Mouse (Mus musculus) frontal cortex, adult (tissue): ENCODE data around the gene Cdk10.
A peak's percentile ranks its signal among the peaks of the same experiment; 100 is the strongest.
"Not testable (repeated sequence)": the region's sequence is repeated elsewhere in the genome, so short reads cannot be mapped to it uniquely, and the experiment has no call there.

Source experiments
- ATAC-seq: cut with Nextera tagmentation; 2 replicates; pipeline ENCODE4 v1.9.2; 2017; ENCODE audit warnings: mild to moderate bottlenecking, moderate library complexity, mixed read lengths; ENCODE audit not compliant: low TSS enrichment

Gene Cdk10

DNA sequence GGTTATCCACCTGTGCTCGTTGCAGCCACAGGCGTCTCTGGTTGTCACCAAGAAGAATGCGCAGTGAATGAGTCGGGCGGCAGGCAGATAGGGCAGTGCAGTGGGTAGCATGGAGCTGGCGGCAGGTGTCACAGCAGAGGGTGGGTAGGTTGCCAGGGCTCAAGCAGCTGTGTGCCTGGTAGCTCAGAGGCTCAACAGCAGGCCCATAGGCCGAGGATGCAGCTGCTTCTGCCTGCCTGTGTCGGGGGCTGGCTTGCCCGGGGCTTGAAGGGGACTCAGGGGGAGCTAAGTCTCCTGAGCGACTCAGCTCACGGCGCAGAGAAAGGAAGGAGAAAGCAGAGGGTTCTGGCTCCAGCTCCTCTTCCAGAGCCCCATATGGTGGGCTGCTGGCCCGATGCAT is 8.7 kb downstream of the Cdk10 start:
- ATAC-seq, result no peak

DNA sequence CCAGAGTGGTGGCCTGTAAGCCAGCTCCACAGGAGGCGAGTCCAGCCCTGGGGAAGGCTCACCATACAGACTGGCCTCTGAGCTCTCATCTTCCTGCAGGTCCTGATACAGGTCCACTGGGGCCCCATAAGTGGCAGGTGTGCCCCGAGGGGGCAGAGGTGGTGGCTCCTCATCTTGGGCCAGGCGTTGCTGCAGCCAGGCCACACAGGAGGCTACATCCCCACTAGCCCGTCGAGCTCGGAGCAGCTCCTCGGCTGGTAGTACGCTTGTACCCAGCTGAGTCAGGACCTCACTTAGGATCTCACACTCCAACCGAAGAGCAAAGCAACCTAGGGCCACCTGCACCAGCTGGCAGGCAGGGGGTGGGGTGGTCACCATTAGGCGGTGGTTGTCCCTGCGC is 9.1 kb downstream of the Cdk10 start:
- no peak for ATAC-seq

DNA sequence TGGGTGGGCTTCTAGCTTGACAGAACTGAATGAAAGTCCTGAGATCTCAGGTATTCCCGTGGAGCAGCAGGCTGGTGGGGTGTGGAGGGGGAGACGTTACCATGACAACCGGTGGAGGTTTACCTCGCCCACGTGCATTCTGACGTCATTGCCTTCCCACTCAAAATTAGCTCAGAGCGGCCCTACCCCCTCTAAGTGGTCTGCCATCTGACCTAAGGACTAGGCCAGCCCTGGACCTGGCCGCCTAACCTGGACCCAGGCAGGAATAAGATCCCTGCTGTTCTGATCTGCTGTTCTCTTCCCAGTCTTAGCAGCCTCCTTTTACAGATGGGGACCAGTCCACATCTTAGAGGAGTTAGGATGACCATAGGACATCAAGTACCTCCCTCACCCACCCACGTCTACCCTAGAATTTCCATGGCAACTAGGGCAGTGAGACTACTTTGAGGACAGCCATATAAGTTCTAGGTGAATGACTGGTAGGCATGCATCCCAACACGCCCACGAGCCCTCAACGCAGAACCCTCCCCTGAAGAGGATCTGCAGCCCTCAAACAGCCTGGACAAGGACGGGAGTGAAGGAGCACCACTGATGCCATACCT is 10.4 kb downstream of the Cdk10 start:
- ATAC-seq, result peak; percentile 55

DNA sequence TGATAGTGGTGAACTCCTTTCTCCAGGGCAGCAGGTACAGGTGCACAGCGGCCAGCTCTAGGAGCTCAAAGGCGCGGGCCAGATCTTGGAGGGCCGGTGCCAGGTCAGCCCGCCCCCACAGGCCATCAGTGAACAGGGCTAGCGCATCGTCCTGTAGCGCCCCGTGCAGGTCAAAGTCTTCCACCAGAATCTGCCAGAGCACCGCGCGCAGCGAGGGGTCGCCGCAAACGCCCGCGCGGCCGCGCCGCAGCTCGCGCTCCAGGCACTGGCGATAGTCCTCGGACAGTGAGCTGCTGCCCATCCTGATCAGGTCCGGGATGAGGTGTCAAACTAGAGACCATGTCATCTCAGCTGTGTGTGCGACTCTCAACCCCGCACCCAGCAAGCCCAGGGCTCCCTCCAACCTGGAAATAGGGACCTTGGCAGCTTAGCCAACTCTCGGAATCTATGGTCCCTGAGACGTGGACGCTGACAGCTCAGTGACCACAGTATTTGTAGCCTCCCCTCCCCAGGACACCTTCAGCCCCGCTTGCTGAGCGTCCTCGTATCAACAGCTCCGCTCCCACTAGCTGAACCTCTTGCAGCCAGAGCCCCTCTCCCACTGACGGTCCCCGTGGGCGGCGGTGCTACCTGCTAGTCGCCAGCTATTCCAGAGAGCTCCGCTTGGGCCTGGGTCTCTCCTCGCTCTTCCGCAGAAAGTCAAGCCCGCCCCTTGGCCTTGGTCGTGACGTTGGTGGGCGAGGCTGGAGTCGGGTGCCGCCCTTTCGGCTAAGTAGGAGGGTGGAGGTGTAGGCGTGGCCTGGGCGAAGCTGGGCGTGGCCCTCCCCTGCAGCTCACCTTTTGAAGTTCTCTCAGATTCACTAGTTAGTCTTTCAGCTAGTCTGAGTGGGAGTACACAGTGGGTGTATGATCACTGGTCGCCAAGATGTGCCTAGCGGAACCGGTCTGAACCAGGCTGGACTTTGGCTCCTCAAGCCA is 11.2 kb downstream of the Cdk10 start, which contains the start of gene Spata2l:
TSS of gene Spata2l (minus strand) at position 714 of the 978 bp plus-strand sequence.
- ATAC-seq, result peak; percentile 28

DNA sequence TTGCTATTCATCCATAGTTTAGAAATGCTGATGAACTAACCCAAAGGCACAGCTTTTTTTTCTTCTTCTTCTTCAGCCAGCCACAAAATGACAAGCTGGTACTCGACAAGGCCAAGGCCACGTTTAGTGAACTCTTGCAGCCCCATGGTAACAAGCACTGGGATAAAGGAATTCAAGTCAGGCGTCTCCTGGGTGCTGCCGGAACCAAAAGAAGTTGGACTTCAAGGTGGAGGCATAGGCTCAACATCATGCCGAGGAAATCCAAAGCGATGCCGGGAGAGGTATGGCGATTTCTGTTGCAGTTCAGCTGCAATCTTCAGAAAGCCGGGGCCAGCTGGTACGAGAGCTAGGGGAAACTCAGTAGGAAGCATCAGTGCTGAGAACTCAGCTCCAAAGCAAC is 14.8 kb downstream of the Cdk10 start:
- ATAC-seq, result no peak

DNA sequence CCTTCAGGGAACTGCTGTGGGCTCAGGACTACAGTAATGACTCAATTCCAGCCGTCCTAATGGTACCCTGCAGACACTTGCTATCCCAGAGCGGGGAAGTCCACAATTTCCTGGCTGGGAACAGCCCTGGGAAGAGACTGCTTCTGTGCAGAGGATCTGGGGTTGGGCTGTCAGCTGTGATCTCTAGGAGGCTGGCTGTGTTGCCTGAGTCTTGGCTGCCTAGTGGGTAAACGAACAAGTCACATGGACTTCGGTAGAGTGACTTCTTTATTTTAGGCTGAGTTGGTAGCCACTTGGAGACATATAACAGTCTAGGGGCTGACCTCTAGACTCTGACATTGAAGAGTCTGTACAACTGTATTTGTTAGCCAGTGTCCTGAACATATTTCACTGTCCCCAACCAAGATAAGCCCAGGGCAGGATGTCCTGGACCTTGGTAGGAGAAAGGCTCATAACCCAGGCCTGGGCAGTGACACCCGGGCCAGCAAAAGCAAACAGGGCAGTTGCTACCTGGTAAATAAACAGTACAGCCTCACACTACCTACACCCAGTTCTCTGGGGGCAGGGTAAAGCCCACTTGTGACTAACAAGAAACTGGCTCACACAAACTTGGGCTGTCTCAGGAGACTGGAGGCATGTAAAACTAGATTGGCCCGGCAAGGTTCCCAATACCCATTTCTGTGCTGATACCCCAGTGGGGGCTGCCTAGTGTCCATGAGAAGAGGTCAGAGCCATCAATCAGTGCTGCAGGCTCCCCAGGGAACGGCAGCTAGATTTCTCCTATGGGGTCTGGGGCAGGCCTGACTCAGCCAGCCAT is 17.7 kb downstream of the Cdk10 start:
- ATAC-seq, result no peak

DNA sequence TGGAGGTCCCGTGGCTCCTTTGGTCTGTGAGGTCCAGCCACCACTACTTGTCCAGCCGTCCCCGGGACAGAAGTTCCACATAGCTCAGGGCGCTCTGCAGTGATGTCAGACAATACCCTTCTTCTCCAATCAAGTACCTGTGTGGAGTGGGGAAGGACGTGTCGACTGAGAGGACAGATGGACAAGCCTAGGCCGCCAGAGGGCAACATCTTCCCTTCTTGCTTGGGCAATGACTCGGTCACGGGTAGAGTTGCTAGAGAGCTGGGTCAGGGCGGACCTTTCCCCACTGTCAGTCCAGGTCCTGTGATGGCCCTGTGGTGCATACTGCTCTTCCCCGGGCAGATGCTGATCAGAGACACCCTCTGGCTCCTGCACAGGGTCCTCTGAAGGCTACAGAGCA is 18.4 kb downstream of the Cdk10 start:
- no peak for ATAC-seq

DNA sequence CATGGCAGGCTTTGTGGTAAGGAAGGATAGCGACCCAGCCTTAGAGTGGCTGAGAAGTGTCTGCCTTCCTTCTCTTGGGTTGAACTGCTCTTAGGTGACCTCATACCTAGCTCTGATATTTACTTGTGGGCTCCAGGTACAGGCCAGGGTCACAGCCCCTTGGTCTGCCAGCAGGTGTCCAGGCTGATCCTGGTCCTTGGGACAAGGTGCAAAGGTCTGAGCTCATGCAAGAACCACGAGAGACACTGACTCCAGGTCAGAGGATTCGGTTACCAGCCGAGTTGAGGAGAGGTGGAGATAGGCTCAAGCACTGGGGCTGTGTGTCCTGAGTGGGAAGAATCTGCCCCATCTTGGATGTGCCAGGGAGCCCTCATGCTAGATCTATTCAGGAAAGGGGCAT is 19.7 kb downstream of the Cdk10 start:
- ATAC-seq, result no peak

DNA sequence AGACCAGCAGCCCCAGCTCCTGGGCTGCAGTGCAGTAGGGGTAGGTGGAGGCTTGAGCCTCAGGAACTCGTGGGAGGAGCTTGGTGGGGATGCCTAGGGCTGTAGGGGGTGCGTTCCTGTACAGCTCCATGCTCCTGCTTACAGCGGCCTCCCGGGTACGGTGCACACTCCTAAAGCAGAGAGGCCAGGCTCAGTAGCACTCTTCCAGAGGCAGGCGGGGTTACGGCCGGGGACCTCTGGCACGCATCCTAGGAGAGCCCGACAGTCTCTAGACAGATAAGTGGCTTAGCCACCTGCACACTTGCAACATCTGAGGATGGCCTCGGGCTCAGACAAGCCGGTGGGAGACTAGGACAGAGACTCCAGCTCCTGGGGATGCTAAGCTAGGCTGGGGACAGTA is 20.9 kb downstream of the Cdk10 start:
- ATAC-seq, result no peak

DNA sequence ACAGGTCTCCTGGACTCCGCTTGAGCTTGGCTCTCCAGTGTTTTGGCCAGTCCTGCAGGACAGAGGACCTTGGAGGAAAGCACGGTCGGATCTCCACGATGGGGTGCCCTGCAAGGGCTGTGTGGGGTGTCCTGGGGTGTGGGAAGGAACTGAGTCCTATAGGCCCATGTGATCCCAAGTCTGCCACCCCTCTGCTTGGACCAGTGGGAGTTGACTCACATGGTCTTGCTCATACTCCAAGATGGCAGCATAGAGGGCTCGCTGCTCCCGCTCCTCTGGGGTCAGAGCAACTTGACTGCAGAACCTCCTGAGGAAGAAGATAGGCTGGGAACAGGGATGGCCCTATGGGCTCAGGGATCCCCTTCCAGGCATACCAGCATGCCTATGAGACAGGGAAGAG is 23.1 kb downstream of the Cdk10 start:
- ATAC-seq, result no peak

DNA sequence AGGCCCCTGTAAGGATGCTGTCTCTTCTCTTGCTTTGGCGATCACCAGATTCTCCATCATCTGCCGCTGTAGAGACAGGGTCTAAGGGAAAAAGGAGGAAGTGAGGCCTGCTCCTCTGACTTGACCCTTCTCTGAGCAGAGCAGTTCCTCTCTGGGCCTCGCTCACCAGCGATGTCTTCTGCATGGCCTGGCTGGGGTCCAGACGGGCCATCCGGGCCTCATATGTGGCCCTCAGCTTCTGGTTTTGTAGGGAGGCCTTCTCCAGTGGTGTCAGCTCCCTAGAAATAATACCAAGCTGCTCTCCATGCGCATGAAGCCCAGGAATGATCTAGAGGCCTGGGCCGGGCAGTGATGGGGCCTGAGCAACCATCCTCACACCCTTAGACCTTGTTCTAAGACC is 24.0 kb downstream of the Cdk10 start:
- no peak for ATAC-seq

DNA sequence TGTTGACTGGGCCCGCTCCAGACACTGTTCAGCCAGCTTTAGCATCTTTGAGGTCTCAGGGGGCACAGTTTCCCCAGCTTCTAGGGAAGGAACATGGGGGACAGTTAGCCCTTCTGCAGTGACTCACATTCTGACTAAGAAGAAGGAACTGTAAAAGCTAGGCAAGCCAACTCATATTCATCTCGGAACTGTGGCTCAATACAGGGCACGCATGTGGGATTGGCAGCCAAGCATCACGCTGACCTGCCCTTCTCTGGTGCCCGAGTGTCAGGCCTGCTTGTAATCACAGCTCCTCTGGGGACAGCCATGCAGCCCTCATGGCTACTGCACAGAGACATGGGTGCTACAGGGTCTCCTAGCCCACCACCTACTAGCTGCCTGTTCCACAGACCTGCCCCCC is 26.3 kb downstream of the Cdk10 start:
- ATAC-seq, result no peak

DNA sequence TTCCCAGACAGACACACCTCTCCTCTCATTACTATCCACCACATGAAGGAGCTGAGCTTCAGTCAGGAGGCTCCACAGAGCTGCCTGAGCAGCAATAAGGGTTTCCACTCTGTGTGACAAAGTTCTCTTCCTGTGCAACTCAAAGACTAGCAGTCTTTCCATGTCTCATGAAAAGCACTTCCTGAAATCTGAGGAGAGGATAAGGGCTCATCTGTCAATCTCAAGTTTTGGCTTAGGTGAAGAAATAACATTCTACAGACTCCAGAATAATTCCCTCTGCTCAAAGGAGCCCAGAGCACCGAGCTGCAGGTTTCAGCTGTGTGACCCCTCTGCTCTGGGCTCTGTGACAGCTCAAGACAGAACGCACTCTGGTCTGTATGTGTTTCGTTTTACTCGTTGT is 28.3 kb downstream of the Cdk10 start:
- ATAC-seq, result no peak

DNA sequence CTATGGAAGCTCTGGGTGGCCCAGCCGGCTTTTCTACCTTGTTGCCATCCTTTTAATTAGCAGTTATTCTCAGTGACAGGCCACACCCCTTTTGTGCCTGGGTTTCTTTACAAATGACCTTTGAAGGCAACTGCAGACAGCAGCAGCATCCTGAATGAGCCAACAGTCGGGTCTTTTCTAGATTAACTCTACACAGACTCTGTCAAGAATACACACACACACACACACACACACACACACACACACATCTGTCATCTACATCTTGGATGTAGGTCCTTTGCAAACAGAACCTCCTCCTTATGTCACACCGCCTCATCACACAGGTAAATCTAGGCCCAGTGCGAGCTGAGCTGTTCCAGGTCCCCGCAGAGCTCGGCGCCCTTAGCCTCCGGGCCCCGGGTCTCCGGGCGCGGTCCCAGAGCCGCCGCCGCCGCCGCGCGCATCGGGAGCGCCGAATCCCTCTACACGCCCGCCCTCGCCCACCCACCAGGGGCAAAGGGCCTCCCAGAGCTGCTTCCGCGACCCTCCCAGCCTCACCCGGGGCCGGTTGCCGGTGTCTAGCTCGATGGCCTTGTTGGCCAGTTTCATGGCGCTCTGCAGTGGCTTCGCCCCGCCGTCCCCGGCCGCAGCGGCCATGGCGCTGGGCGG is 28.9 kb downstream of the Cdk10 start:
- ATAC-seq, result 0 out of 2 replicates have a peak, but pooled peaks have one; percentile 12

DNA sequence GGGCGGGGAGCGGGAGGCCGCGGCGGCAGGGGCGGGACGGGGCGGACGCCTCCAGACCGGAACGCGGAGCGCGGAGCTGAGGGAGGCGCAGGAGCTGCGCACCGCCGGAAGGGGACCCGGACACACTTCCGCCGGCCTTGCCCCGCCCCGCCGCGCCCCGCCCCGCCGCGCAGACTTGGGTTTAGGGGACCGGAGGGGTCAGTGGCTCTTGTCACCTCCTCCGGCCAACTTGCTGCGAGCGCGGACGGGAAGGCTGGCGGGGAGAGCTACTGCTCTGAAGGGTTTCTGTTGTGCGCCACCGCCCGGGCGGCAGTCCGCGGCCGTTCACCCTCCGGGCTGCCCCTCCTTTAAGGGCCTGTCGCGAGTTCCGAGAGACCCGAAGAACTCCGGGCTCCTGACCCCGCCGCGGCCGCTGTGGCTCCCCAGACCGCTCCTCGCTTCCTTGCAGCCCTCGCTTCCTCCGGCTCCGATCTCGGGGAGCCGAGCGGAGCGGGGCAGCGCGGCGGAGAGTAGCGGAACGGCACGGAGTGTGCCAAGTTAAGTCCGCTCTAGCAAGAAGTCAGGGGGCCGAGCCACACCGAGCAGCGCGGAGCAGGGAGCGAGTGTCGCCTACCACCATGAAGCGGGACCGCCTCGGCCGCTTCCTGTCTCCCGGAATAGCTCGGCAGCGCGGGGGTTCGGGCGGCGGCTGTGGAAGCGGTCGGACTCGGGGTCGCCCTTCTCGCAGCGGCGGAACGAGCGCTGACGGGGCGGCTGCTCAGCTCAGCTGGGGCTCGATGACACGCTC is 29.6 kb downstream of the Cdk10 start, which contains the start of the genes Zfp276 and Vps9d1:
TSS of gene Zfp276 (plus strand) at position 97 of the 787 bp plus-strand sequence.
TSS of gene Vps9d1 (minus strand) at position 250 of the 787 bp plus-strand sequence.
- ATAC-seq, result peak; percentile 66

DNA sequence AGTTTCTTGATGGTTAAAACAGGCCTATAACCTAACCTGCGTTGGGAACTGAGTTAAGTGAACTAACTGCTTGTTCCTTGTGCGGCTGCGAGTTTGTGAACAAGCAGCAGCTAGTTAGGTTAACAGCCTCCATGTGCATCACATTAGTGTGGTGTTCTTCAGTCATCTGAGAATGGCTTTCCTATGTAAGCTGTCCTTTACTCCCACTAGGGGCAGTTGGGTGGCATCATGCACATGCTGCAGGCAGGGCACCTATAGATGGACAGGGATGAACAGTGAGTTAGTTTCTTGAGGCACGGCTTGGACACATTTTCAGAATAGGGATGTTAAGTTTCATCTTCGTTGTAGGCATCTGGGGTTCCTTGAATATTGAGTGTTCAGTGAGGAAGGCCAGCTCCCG is 30.5 kb downstream of the Cdk10 start:
- no peak for ATAC-seq

DNA sequence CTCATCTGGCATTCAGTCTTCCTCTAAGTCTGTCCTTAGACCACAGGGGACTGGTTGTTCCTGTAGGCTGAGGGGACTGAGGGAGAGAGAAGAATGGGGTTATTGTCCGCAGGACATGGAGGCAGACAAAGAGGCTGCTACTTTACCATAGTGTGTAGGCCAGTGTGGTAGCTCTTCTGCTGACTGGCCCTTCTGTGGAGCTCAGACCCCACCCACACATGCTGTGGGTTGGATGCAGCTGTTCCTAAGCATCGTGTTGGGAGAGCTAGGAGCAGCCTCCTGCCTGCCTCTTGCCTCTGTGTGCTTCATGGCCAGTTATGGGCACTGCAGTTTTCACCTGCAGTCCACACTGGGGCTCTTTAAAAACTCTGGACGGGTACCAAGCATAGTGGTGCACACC is 32.5 kb downstream of the Cdk10 start:
- ATAC-seq, result peak; percentile 71

DNA sequence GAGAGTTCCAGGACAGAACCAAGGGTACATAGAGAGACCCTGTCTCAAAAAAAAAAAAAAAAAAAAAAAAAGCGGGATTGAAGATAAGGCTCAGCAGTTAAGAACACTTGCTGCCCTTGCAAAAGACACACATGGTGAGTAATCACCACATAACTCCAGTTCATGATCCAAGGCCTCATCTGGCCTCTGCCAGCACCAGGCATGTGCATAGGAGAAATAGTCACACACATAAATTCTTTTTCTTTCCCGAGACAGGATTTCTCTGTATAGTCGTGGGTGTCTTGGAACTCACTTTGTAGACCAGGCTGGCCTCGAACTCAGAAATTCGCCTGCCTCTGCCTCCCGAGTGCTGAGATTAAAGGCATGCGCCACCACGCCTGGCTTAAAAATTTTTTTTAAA is 33.0 kb downstream of the Cdk10 start:
- not testable (repeated sequence) for ATAC-seq

DNA sequence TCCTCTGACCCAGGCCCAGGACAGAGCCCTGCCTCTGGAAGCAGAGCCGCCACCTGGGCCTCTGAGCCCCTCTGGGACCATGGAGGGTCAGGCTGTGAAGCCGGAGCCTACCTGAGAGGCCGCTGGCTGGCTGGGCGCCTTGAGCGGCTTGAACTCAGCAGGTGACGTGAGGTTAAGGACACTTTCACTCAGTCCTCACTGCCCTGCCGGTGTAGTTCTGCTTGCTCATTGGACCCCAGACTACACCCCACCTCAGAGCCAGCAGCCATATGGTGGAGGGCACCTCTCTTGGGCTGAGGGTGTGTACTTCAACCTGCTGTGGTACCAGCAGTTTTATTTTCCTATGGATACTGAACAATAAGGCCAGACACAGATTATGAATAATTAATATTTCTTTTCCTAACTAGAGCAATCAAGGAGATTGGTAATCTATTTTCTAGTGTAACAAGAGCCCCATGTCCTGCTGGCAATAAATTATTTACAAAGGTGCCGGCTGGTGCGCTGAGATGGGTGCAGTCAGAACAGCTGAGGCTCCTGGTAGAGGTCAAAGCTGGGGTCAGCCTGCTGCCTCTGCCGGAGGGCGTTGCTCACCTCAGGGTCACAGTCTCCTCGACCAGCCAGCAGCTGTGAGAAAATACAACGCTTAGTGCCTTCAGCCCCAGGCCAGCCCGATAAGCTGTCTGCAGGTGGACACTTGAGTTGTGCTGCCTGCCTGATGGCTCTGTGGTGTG is 43.4 kb downstream of the Cdk10 start:
- no peak for ATAC-seq

DNA sequence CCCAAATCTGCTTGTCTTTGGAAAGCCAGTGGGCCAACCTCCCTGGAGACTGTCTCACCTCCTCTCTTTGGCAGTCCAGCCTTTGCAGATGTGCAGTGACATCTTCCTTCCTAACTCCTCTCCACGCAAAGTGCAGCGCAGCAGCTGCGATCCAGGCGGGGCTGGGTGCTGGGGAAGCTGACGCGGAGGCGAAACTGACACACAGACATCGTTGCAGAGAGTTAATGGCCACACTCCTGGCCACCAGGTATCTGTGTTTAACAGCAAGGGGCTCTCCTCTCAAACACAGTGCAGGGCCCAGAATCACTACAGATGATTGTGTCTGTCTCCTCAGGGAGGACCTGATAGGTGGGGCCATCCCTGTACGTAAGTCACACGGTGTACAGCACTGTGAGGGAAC is 46.5 kb downstream of the Cdk10 start:
- ATAC-seq, result peak; percentile 34; the same call in 1 of the 2 replicates
